Mouse (Mus musculus) right cerebral cortex, postnatal 36 days (tissue): Measurements from ENCODE around the gene Rad51d.

Source experiments
- DNase-seq, 2 experiments: peaks; one replicate each; pipeline ENCODE4 v3.0.0; 2022; ENCODE audit warnings: low spot score in 2 of 2, mixed read lengths in 1 of 2

Rad51d gene

GRCm38 (mm10) chr11:82891936-82892335 is 1.5 kb upstream of the Rad51d start, which contains the start of gene Fndc8:
Gene Fndc8 (plus strand): TSS chr11:82892124.
- no peak for DNase-seq

GRCm38 (mm10) chr11:82889524-82890341 is 681 bp downstream of the Rad51d start:
- DNase-seq = no peak

DNA sequence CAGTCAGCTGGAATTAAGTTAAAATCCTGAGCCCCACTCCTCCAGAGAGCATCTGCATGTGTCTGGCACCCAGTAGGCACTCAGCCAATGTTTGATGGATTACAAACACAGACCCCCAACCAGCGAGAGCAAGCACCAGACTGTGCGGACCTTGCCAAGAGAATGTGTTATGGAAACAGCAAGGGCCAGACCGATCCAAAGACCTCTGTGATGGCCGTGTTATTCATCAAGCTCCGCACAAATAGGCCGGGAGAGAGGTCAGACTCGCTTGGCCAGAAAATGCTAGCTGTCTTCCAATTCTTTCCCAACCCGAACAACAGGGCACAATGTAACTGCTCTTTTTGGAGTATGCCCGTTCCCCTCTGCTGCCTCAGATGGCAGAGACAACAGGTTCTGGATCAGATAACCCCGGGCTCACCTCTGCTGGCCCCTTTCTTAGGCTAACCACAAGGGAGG is 1.9 kb downstream of the Rad51d start:
- no peak for DNase-seq

DNA sequence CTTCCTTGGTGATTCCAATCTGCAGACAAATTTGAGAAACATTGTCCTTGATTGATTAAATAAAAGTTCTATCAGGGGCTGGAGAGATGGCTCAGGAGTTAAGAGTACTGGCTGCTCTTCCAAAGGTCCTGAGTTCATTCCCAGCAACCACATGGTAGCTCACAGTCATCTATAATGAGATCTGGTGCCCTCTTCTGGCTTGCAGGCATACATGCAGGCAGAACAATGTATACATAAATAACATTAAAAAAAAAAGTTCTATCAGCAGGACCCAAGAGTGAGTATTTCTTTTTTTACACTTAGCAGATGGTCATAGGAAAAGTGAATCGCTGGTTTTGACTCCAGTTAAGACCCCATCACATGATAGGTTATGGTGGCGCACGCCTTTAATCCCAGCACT is 3.9 kb downstream of the Rad51d start:
- no peak for DNase-seq

GRCm38 (mm10) chr11:82883180-82883579 is 7.2 kb downstream of the Rad51d start:
- DNase-seq = no peak

DNA sequence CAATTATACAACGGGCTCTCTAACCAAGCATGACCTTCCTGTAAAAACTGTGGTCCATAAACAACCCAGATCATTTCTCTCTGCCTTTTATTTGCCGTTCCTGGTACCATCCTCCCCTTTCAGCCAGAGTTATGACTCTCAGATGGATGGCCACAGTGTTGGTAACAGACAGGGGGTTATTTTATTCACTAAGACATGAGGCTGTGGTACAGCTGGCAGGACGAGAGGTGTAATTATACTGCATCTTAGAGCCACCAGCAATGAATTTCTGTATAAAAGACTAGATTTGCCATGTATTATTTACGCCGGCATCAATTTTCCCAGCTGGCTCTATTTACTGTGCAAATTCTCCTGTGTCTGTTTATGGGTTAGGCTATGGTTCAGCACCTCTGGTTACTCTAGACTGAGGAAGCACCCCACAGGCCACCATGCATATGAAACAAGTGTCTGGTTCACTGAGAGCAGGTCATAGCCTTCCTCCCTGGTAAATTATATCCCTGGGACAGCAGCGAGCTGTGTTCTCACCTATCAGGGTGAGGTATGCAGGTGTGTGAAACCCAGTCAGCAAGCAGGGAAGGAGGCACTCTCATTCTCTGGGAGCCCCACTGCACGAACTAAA is 12.6 kb downstream of the Rad51d start:
- no peak for DNase-seq

DNA sequence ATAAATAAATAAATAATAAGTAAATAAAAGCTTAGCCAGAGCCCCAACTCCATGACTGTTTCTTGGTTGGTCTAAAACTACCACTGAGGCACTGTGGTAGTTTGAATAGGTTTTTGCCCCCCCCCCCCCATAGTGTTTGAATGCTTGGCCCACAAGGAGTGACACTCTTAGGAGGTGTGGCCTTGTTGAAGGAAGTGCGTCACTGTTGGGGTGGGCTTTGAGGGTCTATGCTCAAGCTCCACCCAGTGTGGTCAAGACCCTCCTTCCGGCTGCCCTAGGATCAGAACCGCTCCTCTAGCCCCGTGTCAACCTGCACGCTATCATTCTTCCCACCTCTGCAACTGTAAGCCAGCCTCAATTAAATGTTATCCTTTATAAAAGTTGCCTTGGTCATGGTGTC is 14.8 kb downstream of the Rad51d start:
- DNase-seq = no peak

- no peak for DNase-seq
These were observed 15.5 kb downstream of the Rad51d start for GRCm38 (mm10) chr11:82874924-82875323.

- DNase-seq = peak; percentile 83 to 86
These were observed 19.4 kb downstream of the Rad51d start, which contains the start of gene Rffl for GRCm38 (mm10) chr11:82871031-82871446. Gene Rffl (minus strand): TSS chr11:82871210.

- DNase-seq = peak; percentile 11 to 17
These were observed 20.0 kb downstream of the Rad51d start for GRCm38 (mm10) chr11:82870173-82871030.

GRCm38 (mm10) chr11:82869506-82870172 is 20.8 kb downstream of the Rad51d start:
- DNase-seq = no peak

GRCm38 (mm10) chr11:82867956-82868355 is 22.5 kb downstream of the Rad51d start:
- no peak for DNase-seq

GRCm38 (mm10) chr11:82866850-82867564 is 23.4 kb downstream of the Rad51d start:
- DNase-seq = no peak

- no peak for DNase-seq
These were observed 24.5 kb downstream of the Rad51d start for GRCm38 (mm10) chr11:82865957-82866356.

DNA sequence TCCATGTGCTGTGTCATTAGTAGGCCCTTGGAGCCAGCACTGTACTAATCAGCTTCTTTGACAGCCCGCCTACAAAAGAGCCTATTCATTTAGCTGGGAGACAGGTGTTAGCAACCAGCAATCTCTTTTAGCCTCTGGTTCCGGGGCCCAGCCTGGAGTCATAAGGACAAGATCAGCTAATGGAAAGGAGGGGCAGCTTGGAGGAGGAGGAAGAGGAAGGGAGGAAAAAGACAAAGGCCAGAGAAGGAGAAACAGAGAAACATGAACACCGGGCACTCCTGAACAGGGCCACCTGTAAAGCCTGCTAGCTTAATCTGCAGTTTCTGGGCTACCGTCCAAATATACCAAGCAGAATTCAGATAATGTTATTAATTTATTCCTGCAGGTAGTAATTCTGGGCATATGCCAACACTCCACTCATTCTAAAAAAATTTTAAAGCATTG is 26.9 kb downstream of the Rad51d start:
- DNase-seq = no peak

DNA sequence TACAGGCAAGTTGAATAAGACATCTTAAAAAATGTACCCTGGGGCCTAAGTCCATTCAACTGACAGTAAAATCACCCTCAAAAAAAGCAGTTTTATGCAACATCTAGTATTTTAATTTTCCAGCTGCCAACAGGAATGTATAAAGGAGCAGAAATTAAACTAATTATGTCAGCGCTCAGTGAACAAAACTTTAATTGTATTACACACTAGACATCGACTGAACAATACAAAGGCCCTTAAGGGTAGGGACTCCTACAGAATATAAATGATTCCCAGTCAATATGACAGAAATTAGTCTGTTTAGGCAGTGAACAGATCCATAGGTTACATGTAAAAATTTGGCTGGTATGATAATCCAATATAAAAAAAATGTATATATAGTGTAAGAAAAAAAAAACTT is 27.4 kb downstream of the Rad51d start:
- no peak for DNase-seq

- DNase-seq = no peak
These were observed 27.8 kb downstream of the Rad51d start for GRCm38 (mm10) chr11:82862638-82863037.

GRCm38 (mm10) chr11:82861558-82861957 is 28.9 kb downstream of the Rad51d start:
- no peak for DNase-seq

DNA sequence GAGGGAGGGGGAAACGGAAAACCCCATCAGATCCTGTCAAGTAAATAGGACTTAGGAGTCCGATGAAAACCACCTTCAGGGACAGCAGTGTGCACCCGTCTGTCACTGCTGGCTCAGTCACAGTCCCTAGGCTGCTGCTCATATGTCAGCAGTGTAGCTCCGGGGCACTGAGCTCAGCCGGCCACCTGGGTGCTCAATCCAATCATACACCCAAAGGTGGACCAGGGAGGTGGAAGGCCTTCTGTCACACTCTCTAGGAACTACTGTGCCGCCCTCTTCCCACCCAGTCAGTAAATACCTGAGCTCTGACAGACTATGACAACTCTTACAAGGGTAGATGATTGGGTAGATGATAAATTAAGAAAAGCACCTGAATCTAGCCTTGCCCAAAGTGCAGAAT is 29.7 kb downstream of the Rad51d start:
- no peak for DNase-seq

DNA sequence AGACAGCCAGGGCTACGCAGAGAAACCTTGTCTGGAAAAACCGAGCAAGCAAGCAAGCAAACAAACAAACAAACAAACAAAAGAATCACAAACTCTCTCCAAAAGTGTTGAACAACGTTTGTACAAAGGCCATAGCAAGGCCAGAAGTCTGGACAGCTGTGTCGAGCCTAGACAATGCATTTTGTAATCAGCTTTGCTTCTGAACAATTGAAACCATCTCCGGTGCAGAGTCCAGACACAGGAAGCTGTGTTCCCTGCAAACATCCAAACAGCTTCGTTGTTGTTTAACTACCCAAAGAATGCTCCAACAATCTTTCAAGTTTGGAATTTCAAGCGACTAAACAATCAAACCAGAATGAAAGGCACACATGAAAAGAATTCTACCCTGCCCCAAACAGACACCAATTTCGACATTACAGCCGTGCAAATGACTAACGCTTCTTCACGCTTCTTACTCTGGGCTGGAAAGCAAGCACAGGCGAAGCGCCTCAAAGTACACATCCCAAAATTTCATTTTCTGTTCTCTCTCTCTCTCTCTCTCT is 33.0 kb downstream of the Rad51d start:
- DNase-seq = no peak
